Mouse (Mus musculus): ENCODE results near the gene Rec114.

Gene Rec114

GRCm38 (mm10) chr9:58743702-58744248 lies at the start of gene Rec114:
Rec114 (minus strand) TSS chr9:58743964.
- no peak for DNase-seq (ENCODE audit: low read depth, low spot score)

GRCm38 (mm10) chr9:58789476-58789875 lies 45.7 kb upstream of the Rec114 start:
- no peak for DNase-seq (ENCODE audit: low read depth, low spot score)

GRCm38 (mm10) chr9:58775363-58775762 lies 31.6 kb upstream of the Rec114 start:
- DNase-seq (ENCODE audit: low read depth, low spot score) = no peak

DNA sequence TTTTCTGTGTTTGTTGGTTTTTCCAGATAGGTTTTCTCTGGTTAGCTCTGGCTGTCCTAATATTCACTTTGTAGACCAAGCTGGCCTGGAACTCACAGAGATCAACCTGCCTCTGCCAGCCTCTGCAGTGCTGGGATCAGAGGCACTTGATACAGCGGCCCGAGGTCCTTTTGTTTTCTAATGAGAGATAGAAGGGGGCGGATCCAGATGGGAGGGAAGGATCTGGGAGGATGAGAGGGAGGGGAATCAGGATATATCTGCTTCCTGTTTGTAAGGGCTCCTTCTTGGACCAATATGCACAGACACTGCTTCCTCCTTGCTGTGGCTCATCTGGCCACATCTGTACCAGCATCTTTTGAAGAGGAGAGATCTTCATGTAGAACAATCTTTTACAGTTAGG lies 31.0 kb upstream of the Rec114 start:
- DNase-seq (ENCODE audit: low read depth, low spot score) = no peak

GRCm38 (mm10) chr9:58769943-58770342 lies 26.2 kb upstream of the Rec114 start:
- DNase-seq (ENCODE audit: low read depth, low spot score) = no peak

- no peak for DNase-seq (ENCODE audit: low read depth, low spot score)
Observed at GRCm38 (mm10) chr9:58766959-58767955, 23.5 kb upstream of the Rec114 start.

DNA sequence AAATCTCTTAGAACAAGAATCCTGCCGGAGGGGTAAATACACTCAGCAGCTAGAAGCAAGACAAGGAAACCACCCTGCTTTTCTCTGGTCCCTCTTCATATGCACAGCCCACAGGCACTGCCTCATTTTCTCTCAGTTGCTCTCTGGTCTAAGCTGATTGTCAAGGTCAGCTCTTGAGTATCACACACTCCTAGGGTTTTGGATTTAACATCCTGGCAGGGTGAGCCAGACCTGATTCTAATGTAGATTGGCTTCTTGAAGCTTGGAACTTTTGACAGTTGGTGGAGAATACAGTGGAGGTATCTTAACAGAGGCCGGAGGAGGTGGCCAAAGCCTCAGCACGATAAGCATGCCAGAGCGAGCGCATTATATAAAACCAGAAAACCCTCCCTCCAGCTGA lies 20.6 kb upstream of the Rec114 start:
- no peak for DNase-seq (ENCODE audit: low read depth, low spot score)

DNA sequence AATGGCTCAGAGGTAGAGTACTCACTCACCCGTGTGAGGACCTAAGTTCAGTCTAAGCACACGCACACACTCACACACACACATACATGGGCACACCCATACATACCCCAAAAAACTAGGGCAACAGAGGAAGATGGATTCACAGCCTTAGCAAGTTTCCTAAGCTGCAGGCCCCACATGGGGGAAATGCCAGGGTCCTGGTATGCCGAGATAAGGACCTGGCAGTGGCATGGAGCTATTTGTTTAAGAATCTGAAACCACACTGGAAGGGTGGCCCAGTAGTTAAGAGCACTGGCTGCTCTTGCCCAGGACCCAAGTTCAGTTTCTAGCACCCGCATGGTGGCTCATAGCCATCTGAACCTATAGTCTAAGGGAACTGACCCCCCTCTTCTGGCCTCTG lies 19.4 kb upstream of the Rec114 start:
- DNase-seq (ENCODE audit: low read depth, low spot score) = no peak

DNA sequence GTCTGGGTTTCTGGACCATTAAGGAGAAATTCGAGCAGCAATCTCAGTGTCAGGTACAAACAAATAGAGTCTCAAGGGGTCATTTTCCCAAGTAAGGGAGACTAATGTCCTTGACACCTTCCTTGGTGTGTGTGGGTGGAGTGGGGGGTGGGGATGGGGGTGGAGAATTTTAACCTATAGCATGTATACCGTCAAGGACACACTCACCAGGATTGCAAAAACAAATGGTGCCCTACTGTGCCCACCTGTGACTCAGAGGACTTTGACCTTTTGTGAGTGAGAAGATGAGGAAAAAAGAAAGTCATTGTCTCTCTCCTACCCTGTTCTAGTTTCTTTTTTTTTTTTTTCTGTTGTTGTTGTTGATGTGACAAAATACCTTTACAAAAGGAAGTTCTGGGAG lies 18.3 kb upstream of the Rec114 start:
- DNase-seq (ENCODE audit: low read depth, low spot score) = no peak

- no peak for DNase-seq (ENCODE audit: low read depth, low spot score)
Observed at GRCm38 (mm10) chr9:58758754-58759153, 15.0 kb upstream of the Rec114 start.

DNA sequence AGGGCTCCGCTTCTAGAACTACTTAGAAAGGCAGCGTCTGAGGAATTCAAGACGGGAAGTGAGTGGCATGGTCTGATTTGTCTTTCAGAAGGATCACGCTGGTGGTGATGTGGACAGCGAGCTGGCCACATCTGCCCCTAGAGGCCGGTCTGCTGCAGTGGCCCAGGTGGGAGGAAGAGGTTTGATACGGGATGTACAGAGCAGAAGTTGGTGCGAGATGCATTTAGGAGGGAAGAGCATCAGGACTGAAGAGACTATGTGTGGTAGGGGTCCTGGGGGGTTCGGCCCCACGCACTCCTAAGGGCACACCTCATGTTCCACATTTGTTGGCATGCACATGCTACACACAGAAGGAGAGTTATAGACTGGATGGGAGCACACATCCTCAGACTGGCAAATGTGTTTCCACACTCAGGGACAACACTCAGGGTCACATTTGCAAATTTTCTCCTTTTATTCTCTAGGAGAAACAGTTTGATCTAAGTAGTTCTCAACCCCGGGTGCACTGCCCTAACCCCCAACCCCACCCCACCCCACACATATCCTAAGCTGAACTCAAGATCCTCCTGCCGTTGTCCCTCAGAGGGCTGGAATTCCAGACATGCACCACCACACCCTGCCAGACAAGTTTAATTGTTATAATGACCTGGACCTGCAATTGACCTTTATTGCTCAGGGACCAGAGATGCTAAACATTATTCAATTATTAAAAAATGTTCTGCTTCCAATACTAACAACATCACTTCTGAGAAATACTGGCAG lies 12.8 kb upstream of the Rec114 start:
- no peak for DNase-seq (ENCODE audit: low read depth, low spot score)

DNA sequence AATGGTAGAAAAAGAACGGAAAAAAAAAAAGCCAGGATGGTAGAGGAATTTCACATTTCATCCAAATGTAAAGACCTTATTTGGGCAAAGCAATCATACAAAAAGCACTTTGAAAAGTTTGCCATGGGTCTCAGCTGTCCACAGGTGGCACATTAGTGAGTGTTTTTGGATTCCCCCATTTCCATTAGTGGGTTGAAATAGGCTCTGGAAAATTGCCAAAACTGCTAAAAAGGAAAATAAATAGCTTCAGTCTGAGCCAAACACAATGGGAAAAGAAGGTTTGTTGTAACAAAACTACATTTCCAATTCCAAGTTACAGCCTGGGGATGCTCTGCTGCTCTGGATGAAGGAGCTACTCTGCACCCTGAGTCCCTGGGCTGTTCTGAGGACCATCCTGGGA lies 9.8 kb upstream of the Rec114 start:
- no peak for DNase-seq (ENCODE audit: low read depth, low spot score)

GRCm38 (mm10) chr9:58748142-58748541 lies 4.4 kb upstream of the Rec114 start:
- no peak for DNase-seq (ENCODE audit: low read depth, low spot score)

DNA sequence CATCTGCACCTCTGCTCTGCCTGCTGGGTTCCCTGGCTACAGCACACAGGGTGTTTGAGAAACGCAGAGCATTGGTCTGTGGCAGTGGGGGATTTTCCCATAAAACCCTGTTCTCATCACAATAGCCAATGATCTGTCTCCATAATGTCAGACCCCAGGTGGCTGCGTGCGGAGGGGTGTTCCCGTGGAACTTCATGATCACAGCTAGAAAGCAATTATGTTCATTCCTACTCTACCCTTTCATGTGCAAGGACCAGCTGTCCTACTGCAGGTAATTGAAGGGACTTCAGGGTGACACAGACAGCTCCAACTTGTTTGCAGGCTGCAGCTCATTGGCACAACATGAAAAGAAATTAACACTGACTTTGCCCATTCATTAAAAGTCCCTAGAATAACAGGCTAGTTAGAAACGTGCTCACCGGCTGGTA lies 3.6 kb upstream of the Rec114 start:
- DNase-seq (ENCODE audit: low read depth, low spot score) = peak; percentile 36

GRCm38 (mm10) chr9:58742692-58743091 lies 1.1 kb downstream of the Rec114 start:
- no peak for DNase-seq (ENCODE audit: low read depth, low spot score)

DNA sequence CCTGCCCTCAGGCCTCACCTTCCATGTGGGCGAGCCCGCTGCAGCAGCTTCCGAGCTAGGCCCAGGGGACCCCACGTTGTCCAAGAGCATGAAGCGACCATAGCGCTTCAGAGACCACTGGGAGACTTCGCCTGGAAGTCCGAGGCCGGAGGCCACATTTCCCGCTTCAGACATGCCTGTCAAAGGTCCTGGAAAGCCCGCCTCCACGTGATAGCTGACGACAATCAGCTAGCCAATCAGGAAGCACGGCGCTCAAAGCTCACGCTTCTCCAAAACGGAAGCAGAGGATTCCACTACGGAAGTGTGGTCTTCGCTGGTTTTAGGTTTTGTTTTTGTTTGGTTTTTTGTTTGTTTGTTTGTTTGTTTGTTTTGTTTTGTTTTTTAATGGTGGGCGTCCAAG lies 2.4 kb downstream of the Rec114 start:
- no peak for DNase-seq (ENCODE audit: low read depth, low spot score)

DNA sequence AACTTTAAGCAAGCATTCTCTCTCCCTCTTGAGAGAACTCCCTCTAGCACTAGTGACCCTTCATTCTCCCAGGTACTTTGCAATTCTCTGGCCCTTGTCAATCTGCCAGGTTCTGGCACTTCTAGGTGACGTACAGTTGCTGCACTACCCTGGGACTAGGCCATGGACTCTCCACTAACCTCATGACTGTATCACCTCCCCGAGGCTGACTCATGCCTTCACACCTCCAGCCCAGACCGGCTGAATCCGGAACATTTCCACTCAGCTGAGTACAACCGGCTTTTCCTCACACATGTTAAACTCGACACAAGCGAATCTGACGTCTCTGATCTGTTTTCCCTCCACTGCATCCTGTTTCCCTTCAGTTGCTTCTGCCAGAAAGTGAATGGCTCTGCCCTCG lies 4.0 kb downstream of the Rec114 start:
- DNase-seq (ENCODE audit: low read depth, low spot score) = no peak

GRCm38 (mm10) chr9:58723165-58723564 lies 20.6 kb downstream of the Rec114 start:
- no peak for DNase-seq (ENCODE audit: low read depth, low spot score)

DNA sequence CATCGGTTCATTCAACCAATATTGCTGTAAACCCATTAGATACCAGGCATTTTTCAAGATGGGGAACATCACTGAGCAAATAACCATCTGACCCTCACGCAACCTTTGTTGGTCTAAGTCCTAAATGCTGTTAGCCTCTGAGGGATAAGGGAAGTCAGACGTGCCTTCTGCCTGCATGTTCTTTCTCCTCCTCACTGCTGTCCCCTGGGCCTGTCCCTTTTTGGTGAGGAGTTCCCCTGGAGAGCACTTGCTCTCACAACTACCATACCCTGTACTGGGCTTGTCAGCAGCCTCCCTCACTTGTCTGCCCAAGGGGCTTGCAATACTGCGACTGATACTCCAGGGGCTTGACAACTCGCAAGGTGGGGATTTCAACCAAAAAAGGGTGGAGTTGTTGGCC lies 21.6 kb downstream of the Rec114 start:
- no peak for DNase-seq (ENCODE audit: low read depth, low spot score)

GRCm38 (mm10) chr9:58721021-58721420 lies 22.7 kb downstream of the Rec114 start:
- DNase-seq (ENCODE audit: low read depth, low spot score) = no peak

DNA sequence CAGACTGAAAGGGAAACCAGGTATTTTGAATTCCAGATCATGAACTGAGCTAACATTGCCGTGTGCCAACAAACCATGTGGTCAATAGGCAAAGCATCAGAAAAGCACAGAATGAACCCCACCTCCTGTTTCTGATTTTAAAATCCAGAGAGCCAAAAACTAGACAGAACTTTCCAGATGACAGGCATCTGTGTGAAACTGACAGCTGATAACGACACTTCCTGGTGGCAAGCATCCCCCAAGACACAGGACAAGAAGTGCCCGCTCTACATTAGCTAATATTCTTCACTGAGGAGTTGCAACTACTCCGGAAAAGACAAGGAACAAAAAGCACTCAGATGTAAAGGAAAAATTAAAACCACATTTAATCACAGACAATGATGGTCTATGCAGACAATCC lies 23.6 kb downstream of the Rec114 start:
- no peak for DNase-seq (ENCODE audit: low read depth, low spot score)

GRCm38 (mm10) chr9:58719471-58719870 lies 24.3 kb downstream of the Rec114 start:
- DNase-seq (ENCODE audit: low read depth, low spot score) = no peak

All from forelimb bud, embryonic 11.5 days (tissue).